Comparison of ENCODE assay signal across 11 mouse cellular contexts in the genomic region with DNA sequence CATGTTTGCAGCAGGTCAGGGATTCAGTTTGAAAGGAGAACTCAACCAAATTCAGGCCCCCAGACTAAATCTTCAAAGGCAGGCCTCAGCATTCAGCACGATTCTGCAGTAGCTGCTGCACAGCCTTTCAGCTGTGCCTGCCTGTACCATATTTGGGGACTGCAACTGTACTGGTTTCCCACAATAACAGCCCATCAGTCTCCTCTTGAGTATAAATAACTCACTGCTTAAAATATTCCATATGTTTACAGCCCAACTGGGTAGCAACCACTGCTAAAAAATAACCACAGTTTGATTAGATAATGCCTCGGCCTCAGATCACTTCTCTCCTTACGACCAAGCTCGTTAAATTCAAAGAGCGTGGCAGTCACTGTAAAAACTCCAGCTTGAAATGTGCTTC.
DNase-seq lines count a peak whose midpoint lies in the region; ATAC-seq and TF ChIP-seq lines count a peak whose summit lies in the region.
"Had no signal": no experiment of that assay in that cellular context is flagged by ENCODE, and none has a peak within 500 bp of the region (broad histone marks: within the 10 kb centered on the region; RNA-seq: fewer than 3 reads in every experiment).

No protein-coding gene starts in this region.

- peak; percentile 21 for DNase-seq in CD4-positive, CD25-positive, alpha-beta regulatory T cell, adult 2 months (ENCODE audit: low read depth, low spot score)
- no peak for DNase-seq in kidney, adult 9 months
- DNase-seq in thymus, adult 2 months: no peak
- no peak for DNase-seq in thymus, postnatal 10 days (ENCODE audit: low spot score in 2 of 2)
- peak; percentile 69 for DNase-seq in telencephalon, adult 2 months (ENCODE audit: low read depth, low spot score)
- DNase-seq in cerebellum, postnatal 10 days: no peak
- DNase-seq: cerebellum, postnatal 25 days; gastrocnemius, postnatal 25 days; layer of hippocampus, postnatal 36 days had no signal

- TF ChIP-seq POLR2A in thymus, adult 2 months (IDR thresholded peaks at IDR 0.05; ENCODE audit: control insufficient read depth, extremely low read depth, insufficient read depth, low read length, poor library complexity): no peak

- H3K9me3 ChIP-seq in kidney, embryonic 14.5 days (ENCODE audit: control insufficient read depth, low read length): no peaks in the 10 kb centered on the region

- no peaks in the 10 kb centered on the region for H3K27me3 ChIP-seq in kidney, embryonic 14.5 days (ENCODE audit: control insufficient read depth, insufficient read depth, low read length)
- H3K27me3 ChIP-seq in thymus, adult 2 months (ENCODE audit: control insufficient read depth, insufficient read depth, low read length): no peaks in the 10 kb centered on the region

- WGBS in kidney, embryonic 14.5 days: 22% methylated on average over 5 of the region's 5 CpGs
- WGBS in thymus, adult 2 months: 34% methylated on average over 5 of the region's 5 CpGs

- TF ChIP-seq CTCF in thymus, adult 2 months (IDR thresholded peaks at IDR 0.05; ENCODE audit: borderline replicate concordance, control insufficient read depth, extremely low read depth, insufficient read depth, low read length, poor library complexity): no peak

- peaks cover 33% of the 10 kb centered on the region for H3K4me1 ChIP-seq in kidney, embryonic 14.5 days (ENCODE audit: control insufficient read depth, insufficient read depth, low read length)
- peaks cover 12% of the 10 kb centered on the region for H3K4me1 ChIP-seq in thymus, adult 2 months (replicated peaks; ENCODE audit: control insufficient read depth, insufficient read depth, low read length)

- H3K9ac ChIP-seq in kidney, embryonic 14.5 days (ENCODE audit: low read depth, low read length): peak overlapping the region; percentile 12; the same call in 1 of the 2 replicates

- H3K36me3 ChIP-seq in kidney, embryonic 14.5 days (ENCODE audit: control insufficient read depth, insufficient read depth, low read length): no peaks in the 10 kb centered on the region
- H3K36me3 ChIP-seq in thymus, adult 2 months (ENCODE audit: control insufficient read depth, insufficient read depth, low read length): no peaks in the 10 kb centered on the region

- H3K27ac ChIP-seq in kidney, embryonic 14.5 days (ENCODE audit: low read depth, low read length): peak overlapping the region; percentile 73
- H3K27ac ChIP-seq in thymus, adult 2 months (ENCODE audit: control insufficient read depth, insufficient read depth, low read length): peak overlapping the region; percentile 7; the same call in 1 of the 2 replicates

- no peak overlapping the region for H3K4me3 ChIP-seq in kidney, embryonic 14.5 days (ENCODE audit: low read length)
- H3K4me3 ChIP-seq in thymus, adult 2 months (ENCODE audit: control insufficient read depth, insufficient read depth, low read length): no peak overlapping the region

- no peak for ATAC-seq in CD4-positive, CD25-positive, alpha-beta regulatory T cell, adult 4 months
- ATAC-seq in kidney, embryonic 14.5 days (ENCODE audit: low FRiP score, low TSS enrichment): no peak; the same call in 1 of the 2 replicates

- no peak overlapping the region for H3K4me2 ChIP-seq in kidney, embryonic 14.5 days (replicated peaks; ENCODE audit: low read depth, low read length)

Comparison
In these comparisons a context has a peak if more than half of its experiments do, and no peak if none do; other contexts are left out.
1. DNase-seq: peak in CD4-positive, CD25-positive, alpha-beta regulatory T cell, adult 2 months (single experiment) and telencephalon, adult 2 months (single experiment); none in kidney, adult 9 months (single experiment), thymus, adult 2 months (single experiment), thymus, postnatal 10 days (0 of 2) and cerebellum, postnatal 10 days (0 of 2).